Mouse (Mus musculus) lung, embryonic 16.5 days (tissue): Measurements from ENCODE around the gene Sdf2. TPM values are rescaled to one million over a fixed set of nuclear protein-coding genes. Genes with fewer than 3 reads are reported as not detected.
A peak's percentile ranks its signal among the peaks of the same experiment; 100 is the strongest.

Experiments used
- ATAC-seq: fragments of 200-750 bp; cut with Nextera tagmentation; 2 replicates; pipeline ENCODE4 v1.8.0; 2017; ENCODE audit warnings: low read depth, mild to moderate bottlenecking, moderate library complexity
- H3K27ac ChIP-seq: fragments of 300-500 bp; sonication (generic); 2 replicates; pipeline ENCODE4 v1.5.1; 2014; ENCODE audit warnings: mild to moderate bottlenecking, control low read depth, low read length
- H3K27me3 ChIP-seq: fragments of 300-500 bp; sonication (generic); 2 replicates; pipeline ENCODE4 v1.6.1; 2014; ENCODE audit warnings: low read depth, low read length, mixed read lengths; ENCODE audit not compliant: control insufficient read depth, insufficient read depth
- H3K36me3 ChIP-seq: fragments of 300-500 bp; sonication (generic); 2 replicates; pipeline ENCODE4 v1.6.1; 2014; ENCODE audit warnings: low read length; ENCODE audit not compliant: control insufficient read depth, insufficient read depth
- H3K4me1 ChIP-seq: fragments of 300-500 bp; sonication (generic); replicated peaks from 2 replicates; pipeline ENCODE4 v1.6.1; 2014; ENCODE audit warnings: low read length, mixed read lengths; ENCODE audit not compliant: control insufficient read depth, insufficient read depth
- H3K4me2 ChIP-seq: fragments of 300-500 bp; sonication (generic); 2 replicates; pipeline ENCODE4 v1.6.1; 2014; ENCODE audit warnings: low read depth, low read length, control low read depth
- H3K4me3 ChIP-seq: fragments of 300-500 bp; sonication (generic); 2 replicates; pipeline ENCODE4 v1.5.1; 2014; ENCODE audit warnings: mild to moderate bottlenecking, low read length, control low read depth
- H3K9ac ChIP-seq: fragments of 300-500 bp; sonication (generic); 2 replicates; pipeline ENCODE4 v1.6.1; 2014; ENCODE audit warnings: low read length, control low read depth
- H3K9me3 ChIP-seq: fragments of 300-500 bp; sonication (generic); 2 replicates; pipeline ENCODE4 v1.6.1; 2016; ENCODE audit warnings: low read length; ENCODE audit not compliant: control insufficient read depth
- WGBS: fragments of 180-500 bp; shearing (Covaris S2); extraction: QIAGEN DNeasy Blood & Tissue Kit; methylation state at CpG from one replicate; pipeline ENCODE4 v1.1.7; 2014; 5-methylcytosine and 5-hydroxymethylcytosine counted together
- polyA plus RNA-seq: library from polyadenylated mRNA; unstranded; fragments of >200 nt; fragmentation: Nextera tagmentation; extraction: Ambion mirVana; gene quantifications from 2 replicates; pipeline ENCODE4 v1.2.1, GENCODE M21; 2015

The Sdf2 gene
- polyA plus RNA-seq, 1 experiment from 2014 or later, result 81.9 TPM

GRCm38 (mm10) chr11:78213086-78213817 is 32.3 kb upstream of the Sdf2 start:
- Histone ChIP-seq H3K27ac (no peak overlapping the region), H3K27me3 (no peaks in the 10 kb centered on the region), H3K4me2 (no peak overlapping the region), H3K9me3 (no peaks in the 10 kb centered on the region), H3K9ac (no peak overlapping the region), H3K36me3 (peaks cover 59% of the 10 kb centered on the region), H3K4me1 (no peaks in the 10 kb centered on the region), H3K4me3 (no peak overlapping the region)
- 82% methylated on average over 14 of the region's 14 CpGs for WGBS
- no peak for ATAC-seq

GRCm38 (mm10) chr11:78215709-78216317 is 29.7 kb upstream of the Sdf2 start:
- no peaks in the 10 kb centered on the region for H3K27me3 ChIP-seq
- no peaks in the 10 kb centered on the region for H3K9me3 ChIP-seq
- no peak for ATAC-seq
- H3K27ac ChIP-seq, result no peak overlapping the region
- no peak overlapping the region for H3K9ac ChIP-seq
- no peak overlapping the region for H3K4me3 ChIP-seq
- H3K4me1 ChIP-seq, result no peaks in the 10 kb centered on the region
- no peak overlapping the region for H3K4me2 ChIP-seq
- 90% methylated on average over 11 of the region's 11 CpGs for WGBS
- H3K36me3 ChIP-seq, result peaks cover 58% of the 10 kb centered on the region

GRCm38 (mm10) chr11:78223586-78223985 is 22.0 kb upstream of the Sdf2 start:
- H3K4me3 ChIP-seq, result no peak overlapping the region
- peaks cover 74% of the 10 kb centered on the region for H3K36me3 ChIP-seq
- H3K27ac ChIP-seq, result no peak overlapping the region
- no peaks in the 10 kb centered on the region for H3K9me3 ChIP-seq
- no peaks in the 10 kb centered on the region for H3K27me3 ChIP-seq
- no peaks in the 10 kb centered on the region for H3K4me1 ChIP-seq
- no peak overlapping the region for H3K9ac ChIP-seq
- WGBS, result 87% methylated on average over 4 of the region's 4 CpGs
- H3K4me2 ChIP-seq, result no peak overlapping the region
- no peak for ATAC-seq

- ATAC-seq, result no peak
- no peak overlapping the region for H3K27ac ChIP-seq
- H3K9me3 ChIP-seq, result no peaks in the 10 kb centered on the region
- no peak overlapping the region for H3K9ac ChIP-seq
- H3K4me1 ChIP-seq, result no peaks in the 10 kb centered on the region
- no peak overlapping the region for H3K4me2 ChIP-seq
- peaks cover 52% of the 10 kb centered on the region for H3K36me3 ChIP-seq
- WGBS, result 91% methylated on average over 6 of the region's 6 CpGs
- no peaks in the 10 kb centered on the region for H3K27me3 ChIP-seq
- H3K4me3 ChIP-seq, result no peak overlapping the region
Measured at GRCm38 (mm10) chr11:78231518-78231917, 14.0 kb upstream of the Sdf2 start.

- no peak overlapping the region for H3K4me2 ChIP-seq
- H3K4me1 ChIP-seq, result peaks cover 8% of the 10 kb centered on the region
- H3K27ac ChIP-seq, result no peak overlapping the region
- WGBS, result 79% methylated on average over 9 of the region's 9 CpGs
- H3K9ac ChIP-seq, result no peak overlapping the region
- ATAC-seq, result peak; percentile 23; the same call in 1 of the 2 replicates
- no peaks in the 10 kb centered on the region for H3K9me3 ChIP-seq
- no peaks in the 10 kb centered on the region for H3K27me3 ChIP-seq
- peaks cover 6% of the 10 kb centered on the region; the same call in 1 of the 2 replicates for H3K36me3 ChIP-seq
- no peak overlapping the region for H3K4me3 ChIP-seq
Measured at GRCm38 (mm10) chr11:78240193-78240857, 5.2 kb upstream of the Sdf2 start.

- Histone ChIP-seq H3K4me2 (peak overlapping the region; percentile 82), H3K36me3 (peaks cover 3% of the 10 kb centered on the region; the same call in 1 of the 2 replicates), H3K27me3 (no peaks in the 10 kb centered on the region), H3K4me1 (peaks cover 22% of the 10 kb centered on the region), H3K27ac (peak overlapping the region; percentile 92), H3K9me3 (no peaks in the 10 kb centered on the region), H3K9ac (peak overlapping the region; percentile 92), H3K4me3 (peak overlapping the region; percentile 83)
- WGBS, result under 1% methylated on average over 19 of the region's 19 CpGs
- no peak for ATAC-seq
Measured at GRCm38 (mm10) chr11:78245261-78245626, 302 bp upstream of the Sdf2 start.

- peak overlapping the region; percentile 92; the same call in 1 of the 2 replicates for H3K9ac ChIP-seq
- WGBS, result 29% methylated on average over 7 of the region's 7 CpGs
- peaks cover 22% of the 10 kb centered on the region for H3K4me1 ChIP-seq
- no peak for ATAC-seq
- H3K4me2 ChIP-seq, result peak overlapping the region; percentile 82
- peak overlapping the region; percentile 83 for H3K4me3 ChIP-seq
- peaks cover 9% of the 10 kb centered on the region for H3K36me3 ChIP-seq
- H3K9me3 ChIP-seq, result no peaks in the 10 kb centered on the region
- H3K27me3 ChIP-seq, result no peaks in the 10 kb centered on the region
- peak overlapping the region; percentile 92 for H3K27ac ChIP-seq
Measured at GRCm38 (mm10) chr11:78246318-78247011, 919 bp downstream of the Sdf2 start.

GRCm38 (mm10) chr11:78247012-78247348 is 1.4 kb downstream of the Sdf2 start:
- Histone ChIP-seq H3K4me2 (peak overlapping the region; percentile 82), H3K9me3 (no peaks in the 10 kb centered on the region), H3K36me3 (peaks cover 9% of the 10 kb centered on the region), H3K4me1 (peaks cover 22% of the 10 kb centered on the region), H3K27me3 (no peaks in the 10 kb centered on the region), H3K27ac (peak overlapping the region; percentile 54), H3K9ac (no peak overlapping the region), H3K4me3 (peak overlapping the region; percentile 83)
- 39% methylated on average over 3 of the region's 3 CpGs for WGBS
- ATAC-seq, result no peak

GRCm38 (mm10) chr11:78247727-78248140 is 2.2 kb downstream of the Sdf2 start:
- Histone ChIP-seq H3K4me2 (peak overlapping the region; percentile 82; the same call in 1 of the 2 replicates), H3K4me3 (0 out of 2 replicates have a peak overlapping the region, but pooled peaks have one; percentile 12), H3K27ac (no peak overlapping the region), H3K27me3 (no peaks in the 10 kb centered on the region), H3K36me3 (peaks cover 12% of the 10 kb centered on the region), H3K9ac (no peak overlapping the region), H3K4me1 (peaks cover 22% of the 10 kb centered on the region), H3K9me3 (no peaks in the 10 kb centered on the region)
- no peak for ATAC-seq
- WGBS, result 68% methylated on average over 4 of the region's 4 CpGs
